Mouse (Mus musculus) cerebellum, adult 9-10 months (tissue): Measurements from ENCODE around the gene Actg2.

Experiments
- DNase-seq: peaks from one replicate; pipeline ENCODE4 v3.0.0; 2022

Actg2 gene

GRCm38 (mm10) chr6:83478217-83478616 is 57.8 kb downstream of the Actg2 start:
- DNase-seq = no peak

- no peak for DNase-seq
Observed at GRCm38 (mm10) chr6:83475431-83475830, 60.6 kb downstream of the Actg2 start.

GRCm38 (mm10) chr6:83473240-83473639 is 62.8 kb downstream of the Actg2 start:
- DNase-seq = peak; percentile 71

GRCm38 (mm10) chr6:83471739-83472138 is 64.3 kb downstream of the Actg2 start:
- no peak for DNase-seq

GRCm38 (mm10) chr6:83464011-83464410 is 72.1 kb downstream of the Actg2 start:
- no peak for DNase-seq
